Mouse (Mus musculus): ENCODE data around the gene Dnajb6. TPM values are rescaled to one million over a fixed set of nuclear protein-coding genes. Genes with fewer than 3 reads are reported as not detected.

The Dnajb6 gene
- polyA plus RNA-seq, 1 experiment from 2014 or later, result 181 TPM

DNA sequence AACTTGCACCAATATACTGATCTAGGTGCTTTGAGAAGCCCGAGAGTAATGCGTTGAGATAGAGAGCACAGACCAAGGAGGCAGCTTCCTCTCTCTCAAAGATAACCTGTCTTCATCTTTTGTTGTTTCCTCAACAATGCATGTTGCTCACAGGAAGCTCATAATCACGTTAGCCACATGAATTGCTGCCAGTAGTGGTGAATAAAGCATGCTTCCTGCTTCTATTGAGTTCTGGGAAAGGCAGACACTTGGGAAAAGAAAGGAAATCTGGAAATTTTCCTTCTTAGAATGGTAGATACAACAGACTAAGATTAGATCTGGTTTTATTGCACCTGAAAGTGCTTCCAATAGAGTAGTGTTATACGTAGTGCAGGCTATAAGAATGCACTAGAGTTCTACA is 129.5 kb downstream of the Dnajb6 start:
- no peak overlapping the region for H3K4me3 ChIP-seq
- no peaks in the 10 kb centered on the region for H3K9me3 ChIP-seq
- no peaks in the 10 kb centered on the region; the same call in 1 of the 2 replicates for H3K4me1 ChIP-seq
- DNase-seq (ENCODE audit: low spot score), result no peak
- no peaks in the 10 kb centered on the region for H3K27me3 ChIP-seq (replicated peaks; ENCODE audit: low read depth, poor library complexity, severe bottlenecking)
- WGBS, result 70% methylated on average over 4 of the region's 4 CpGs
- H3K27ac ChIP-seq (replicated peaks), result no peak overlapping the region
- no peaks in the 10 kb centered on the region for H3K36me3 ChIP-seq (replicated peaks)

Other genes with a start within 250 kb of the Dnajb6 start
- 29.9 and 31.9 TPM in 2 replicates for gene Ube3c, start 166.4 kb upstream of the Dnajb6 start, polyA plus RNA-seq (2016; fragmentation: Nextera tagmentation; extraction: Ambion mirVana)
- gene Gm5129, start 248 bp downstream of the Dnajb6 start, polyA plus RNA-seq (2016; fragmentation: Nextera tagmentation; extraction: Ambion mirVana), result not detected in 2 replicates